Mouse (Mus musculus): ENCODE data around the gene Nxph2.
A peak's percentile ranks its signal among the peaks of the same experiment; 100 is the strongest.

The Nxph2 gene

DNA sequence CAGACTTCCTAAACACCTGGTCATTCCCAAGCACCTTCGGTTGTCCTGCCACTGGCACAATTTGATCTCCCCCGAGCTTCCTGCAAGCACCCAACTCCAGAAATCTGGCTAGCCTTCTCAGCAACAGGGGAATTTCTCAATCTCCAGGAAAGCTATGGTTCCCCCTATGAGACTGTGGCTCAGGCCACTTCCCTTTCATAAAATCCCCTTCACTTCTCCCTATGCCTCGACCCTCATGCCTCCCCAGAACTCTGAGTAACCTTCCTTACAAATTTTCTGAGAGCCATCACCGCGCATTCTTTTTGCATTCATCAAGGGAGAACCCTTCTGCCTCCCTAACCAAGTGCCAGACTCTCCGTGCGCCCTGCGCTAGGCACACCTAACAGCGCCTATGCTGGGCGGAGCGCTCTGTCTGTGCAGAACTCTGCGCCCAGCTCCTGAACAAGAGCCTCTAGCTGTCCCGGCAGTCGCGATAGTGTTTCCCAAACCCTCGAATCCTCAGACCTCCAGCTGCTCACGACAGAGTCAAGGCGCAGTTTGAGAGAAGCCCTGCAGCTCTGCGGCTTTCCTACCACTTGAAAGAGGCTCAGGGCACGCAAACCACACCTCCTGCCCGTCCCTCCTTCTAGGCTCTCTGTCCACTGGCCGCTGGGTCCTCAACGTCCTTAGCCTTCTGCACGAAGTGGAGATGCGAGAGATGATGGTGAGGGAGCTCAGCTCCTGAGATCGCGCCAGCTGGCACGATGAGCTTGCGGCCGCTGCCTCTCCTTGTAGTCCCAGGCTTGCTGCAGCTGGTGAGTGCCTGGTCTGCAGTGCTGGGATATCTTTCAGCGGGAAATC is at the start of gene Nxph2:
Gene Nxph2, plus strand, starts transcription at position 501 of the 840 bp plus-strand sequence.
- no peak for DNase-seq

DNA sequence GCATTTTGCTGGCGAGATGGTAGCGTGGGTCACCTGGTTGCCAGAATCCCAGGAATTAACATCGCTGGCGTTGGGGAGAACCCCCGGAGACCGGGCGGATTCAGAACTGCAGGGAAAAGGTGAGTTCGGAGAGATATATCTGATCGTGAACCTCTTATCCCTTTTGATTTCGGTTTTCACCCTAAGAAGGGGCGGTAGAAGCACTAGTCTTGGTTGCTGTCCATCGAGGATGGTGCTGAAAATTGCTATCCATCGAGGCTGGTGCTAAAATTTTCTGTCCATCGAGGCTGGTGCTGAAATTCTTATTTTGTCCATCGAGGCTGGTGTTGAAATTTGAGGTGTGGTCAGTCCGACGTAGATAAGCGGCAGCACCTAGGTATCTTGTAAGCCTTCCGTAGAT is 30.1 kb upstream of the Nxph2 start:
- DNase-seq, result peak; percentile 2

DNA sequence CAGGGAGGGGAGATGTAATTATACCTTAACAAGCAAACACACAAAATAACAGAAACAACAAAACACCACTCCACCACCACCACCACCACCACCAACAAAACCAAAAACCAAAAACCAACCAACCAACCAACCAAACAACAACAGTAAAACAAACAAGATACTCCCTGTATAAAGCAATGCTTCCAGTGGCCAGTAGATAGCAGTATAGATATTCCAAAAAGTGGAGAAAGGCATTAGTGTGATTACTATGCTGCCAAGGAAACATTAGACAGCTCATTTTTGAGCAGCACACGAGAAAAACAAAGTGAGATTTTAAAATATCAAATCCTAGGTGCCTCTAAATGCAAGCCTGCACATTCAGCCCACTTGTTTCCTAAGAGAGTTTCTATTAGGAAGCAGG is 6.2 kb upstream of the Nxph2 start:
- DNase-seq, result peak; percentile 15

Data from kidney, adult 9 months (tissue).